In genomic region chr15:8710146-8711006, GRCm38 (mm10) we compare ENCODE assay signal across 8 mouse cellular contexts. TPM values are rescaled to one million over a fixed set of nuclear protein-coding genes. Genes with fewer than 3 reads are reported as not detected.
DNase-seq lines count a peak whose midpoint lies in the region; ATAC-seq and TF ChIP-seq lines count a peak whose summit lies in the region.

Gene Slc1a3, minus strand, starts transcription at chr15:8710764.

- no peak for TF ChIP-seq CTCF in lung, postnatal 0 days (IDR thresholded peaks at IDR 0.05)

- H3K9me3 ChIP-seq in forebrain, embryonic 14.5 days (replicated peaks; ENCODE audit: control insufficient read depth, low read length), result no peaks in the 10 kb centered on the region
- H3K9me3 ChIP-seq in hindbrain, embryonic 10.5 days, result no peaks in the 10 kb centered on the region
- H3K9me3 ChIP-seq in lung, postnatal 0 days (ENCODE audit: low read length), result no peaks in the 10 kb centered on the region

- no peaks in the 10 kb centered on the region for H3K36me3 ChIP-seq in forebrain, embryonic 14.5 days (ENCODE audit: control insufficient read depth, insufficient read depth, low read length)
- H3K36me3 ChIP-seq in hindbrain, embryonic 10.5 days, result 0 out of 2 replicates have a peak, but pooled peaks cover 12% of the 10 kb centered on the region
- no peaks in the 10 kb centered on the region for H3K36me3 ChIP-seq in lung, postnatal 0 days (ENCODE audit: insufficient read depth, low read length)

- under 1% methylated on average over 34 of the region's 34 CpGs for WGBS in forebrain, embryonic 14.5 days
- under 1% methylated on average over 34 of the region's 34 CpGs for WGBS in hindbrain, embryonic 10.5 days
- WGBS in lung, postnatal 0 days, result 1% methylated on average over 34 of the region's 34 CpGs

- peak within 1 kb of the TSS; percentile 56 for H3K4me3 ChIP-seq in forebrain, embryonic 14.5 days (ENCODE audit: low read depth, low read length)
- peak within 1 kb of the TSS; percentile 71 for H3K4me3 ChIP-seq in hindbrain, embryonic 10.5 days
- H3K4me3 ChIP-seq in lung, postnatal 0 days (ENCODE audit: low read depth, low read length), result peak within 1 kb of the TSS; percentile 61

- peak within 1 kb of the TSS; percentile 72 for H3K9ac ChIP-seq in forebrain, embryonic 14.5 days (ENCODE audit: low read length)
- H3K9ac ChIP-seq in lung, postnatal 0 days (replicated peaks; ENCODE audit: low read depth), result peak within 1 kb of the TSS; percentile 54

- peak within 1 kb of the TSS; percentile 63; the same call in 1 of the 2 replicates for H3K27ac ChIP-seq in forebrain, embryonic 14.5 days (ENCODE audit: low read depth, low read length)
- H3K27ac ChIP-seq in hindbrain, embryonic 10.5 days, result peak within 1 kb of the TSS; percentile 88
- H3K27ac ChIP-seq in lung, postnatal 0 days (ENCODE audit: low read length), result peak within 1 kb of the TSS; percentile 66

- TF ChIP-seq EP300 in lung, postnatal 0 days (IDR thresholded peaks at IDR 0.05), result peak; percentile 59

- peak; percentile 88 for ATAC-seq in forebrain, embryonic 14.5 days
- peak; percentile 90 for ATAC-seq in lung, postnatal 0 days

- peak within 1 kb of the TSS; percentile 91 for H3K4me2 ChIP-seq in forebrain, embryonic 14.5 days (ENCODE audit: low read length)
- H3K4me2 ChIP-seq in lung, postnatal 0 days (replicated peaks; ENCODE audit: low read depth, low read length), result peak within 1 kb of the TSS; percentile 76

- no peaks in the 10 kb centered on the region for H3K27me3 ChIP-seq in forebrain, embryonic 14.5 days (replicated peaks; ENCODE audit: control insufficient read depth, insufficient read depth, low read length)
- peaks cover 17% of the 10 kb centered on the region for H3K27me3 ChIP-seq in hindbrain, embryonic 10.5 days (ENCODE audit: insufficient read depth, poor library complexity, severe bottlenecking)
- H3K27me3 ChIP-seq in lung, postnatal 0 days (replicated peaks; ENCODE audit: insufficient read depth, low read length), result no peaks in the 10 kb centered on the region

- DNase-seq in ES-CJ7 (ENCODE audit: low read depth, low spot score), result peak; percentile 45
- DNase-seq in c-Kit-positive CD71-positive TER-119-negative erythroid progenitor cells, embryonic 14.5 days (ENCODE audit: low read depth), result peak; percentile 34
- peak; percentile 75 for DNase-seq in forebrain, embryonic 14.5 days (ENCODE audit: low spot score)
- peak; percentile 73 for DNase-seq in hindbrain, embryonic 10.5 days (ENCODE audit: low spot score)
- peak; percentile 36 to 60 for DNase-seq in layer of hippocampus, postnatal 10 days (ENCODE audit: low spot score in 2 of 2)
- peak; percentile 88 for DNase-seq in lung, postnatal 0 days (ENCODE audit: low spot score)
- peak; percentile 27 for DNase-seq in ovary, postnatal 14 days (ENCODE audit: low spot score)
- no peak for DNase-seq in spleen, postnatal 14 days (ENCODE audit: low spot score in 2 of 2)

- peaks cover 5% of the 10 kb centered on the region; the same call in 1 of the 2 replicates for H3K4me1 ChIP-seq in forebrain, embryonic 14.5 days (ENCODE audit: control insufficient read depth, insufficient read depth, low read length)
- peaks cover 10% of the 10 kb centered on the region for H3K4me1 ChIP-seq in hindbrain, embryonic 10.5 days (replicated peaks)
- no peaks in the 10 kb centered on the region for H3K4me1 ChIP-seq in lung, postnatal 0 days (ENCODE audit: insufficient read depth, low read depth, low read length)

RNA-seq across cellular contexts. Expression of gene Slc1a3, which starts in this region (rescaled TPM):
- polyA plus RNA-seq in forebrain, embryonic 14.5 days (2014; fragmentation: Nextera tagmentation; extraction: Ambion mirVana), result 102 and 128 TPM in 2 replicates
- polyA plus RNA-seq in hindbrain, embryonic 10.5 days (2016; fragmentation: Nextera tagmentation; extraction: Ambion mirVana), result 26.1 and 28.2 TPM in 2 replicates
- 100 to 1,000 TPM; 439 to 459 TPM for total RNA-seq in layer of hippocampus, postnatal 10 days (2021)
- polyA plus RNA-seq in lung, postnatal 0 days (2015; fragmentation: Nextera tagmentation; extraction: Ambion mirVana), result 17.2 and 18.5 TPM in 2 replicates

Comparison
In these comparisons a context has a peak if more than half of its experiments do, and no peak if none do; other contexts are left out.
1. DNase-seq: peak in ES-CJ7 (single experiment), c-Kit-positive CD71-positive TER-119-negative erythroid progenitor cells, embryonic 14.5 days (single experiment), forebrain, embryonic 14.5 days (single experiment), hindbrain, embryonic 10.5 days (single experiment), layer of hippocampus, postnatal 10 days (2 of 2), lung, postnatal 0 days (single experiment) and ovary, postnatal 14 days (single experiment); none in spleen, postnatal 14 days (0 of 2).
2. Peak in every context shown above with its lines, with median percentiles within 50 percentile points of each other: H3K27ac ChIP-seq and H3K4me3 ChIP-seq.